Mouse (Mus musculus) spleen, adult 12 weeks (tissue): Measurements from ENCODE around the gene Kif1c.

Source experiments
- DNase-seq: peaks from one replicate; pipeline ENCODE4 v3.0.0; 2022; ENCODE audit warnings: low spot score

Gene Kif1c

GRCm38 (mm10) chr11:70699722-70700556 is at the start of gene Kif1c, which contains the start of gene Inca1:
Gene Kif1c, plus strand, starts transcription at chr11:70700548.
Gene Inca1, minus strand, starts transcription at chr11:70700155.
- DNase-seq = peak; percentile 95

- no peak for DNase-seq
These were observed 49.0 kb upstream of the Kif1c start for GRCm38 (mm10) chr11:70651391-70651790.

- DNase-seq = no peak
These were observed 48.1 kb upstream of the Kif1c start for GRCm38 (mm10) chr11:70652029-70652883.

GRCm38 (mm10) chr11:70652884-70653344 is 47.4 kb upstream of the Kif1c start:
- DNase-seq = no peak

GRCm38 (mm10) chr11:70653345-70654197 is 46.8 kb upstream of the Kif1c start:
- peak; percentile 71 for DNase-seq

GRCm38 (mm10) chr11:70654198-70654922 is 46.0 kb upstream of the Kif1c start, which contains the start of gene Pfn1:
Gene Pfn1, minus strand, starts transcription at chr11:70654644.
- DNase-seq = peak; percentile 66

- no peak for DNase-seq
These were observed 45.3 kb upstream of the Kif1c start for GRCm38 (mm10) chr11:70654923-70655570.

- DNase-seq = no peak
These were observed 44.5 kb upstream of the Kif1c start for GRCm38 (mm10) chr11:70655571-70656455.

GRCm38 (mm10) chr11:70656456-70656927 is 43.9 kb upstream of the Kif1c start:
- DNase-seq = no peak

- no peak for DNase-seq
These were observed 43.4 kb upstream of the Kif1c start, which contains the start of gene Eno3 for GRCm38 (mm10) chr11:70656964-70657363. Gene Eno3, plus strand, starts transcription at chr11:70657202.

- no peak for DNase-seq
These were observed 42.8 kb upstream of the Kif1c start for GRCm38 (mm10) chr11:70657573-70657972.

- no peak for DNase-seq
These were observed 42.4 kb upstream of the Kif1c start for GRCm38 (mm10) chr11:70657991-70658390.

GRCm38 (mm10) chr11:70658521-70658920 is 41.8 kb upstream of the Kif1c start:
- no peak for DNase-seq

GRCm38 (mm10) chr11:70658942-70659341 is 41.4 kb upstream of the Kif1c start:
- DNase-seq = no peak

- DNase-seq = no peak
These were observed 39.8 kb upstream of the Kif1c start for GRCm38 (mm10) chr11:70660571-70660970.

GRCm38 (mm10) chr11:70663101-70663500 is 37.2 kb upstream of the Kif1c start:
- DNase-seq = no peak

GRCm38 (mm10) chr11:70663957-70664356 is 36.4 kb upstream of the Kif1c start:
- no peak for DNase-seq

GRCm38 (mm10) chr11:70664741-70665140 is 35.6 kb upstream of the Kif1c start:
- no peak for DNase-seq

- no peak for DNase-seq
These were observed 33.7 kb upstream of the Kif1c start for GRCm38 (mm10) chr11:70666687-70667086.
